ENCODE assay signal across 9 mouse cellular contexts in genomic region chr8:84947241-84947545, GRCm38 (mm10). TPM values are rescaled to one million over a fixed set of nuclear protein-coding genes. Genes with fewer than 3 reads are reported as not detected.
DNase-seq lines count a peak whose midpoint lies in the region; ATAC-seq and TF ChIP-seq lines count a peak whose summit lies in the region.
"Had no signal": no experiment of that assay in that cellular context is flagged by ENCODE, and none has a peak within 500 bp of the region (broad histone marks: within the 10 kb centered on the region; RNA-seq: fewer than 3 reads in every experiment).

No protein-coding gene starts in this region.

- peak overlapping the region; percentile 62 for H3K4me2 ChIP-seq in hindbrain, embryonic 15.5 days

- H3K27ac ChIP-seq in hindbrain, embryonic 15.5 days (replicated peaks): peak overlapping the region; percentile 85
- H3K27ac ChIP-seq: liver, embryonic 14.5 days had no signal

- TF ChIP-seq CTCF in Patski (IDR thresholded peaks at IDR 0.05): peak; percentile 11

- H3K27me3 ChIP-seq in Patski: peaks cover 64% of the 10 kb centered on the region
- H3K27me3 ChIP-seq in hindbrain, embryonic 15.5 days: peaks cover 36% of the 10 kb centered on the region

- CTCF ChIA-PET in Patski (lab: Charles Lee): no interaction called here

- WGBS in hindbrain, embryonic 15.5 days: 11% methylated on average over 9 of the region's 9 CpGs

- intact Hi-C loops in heart, postnatal 25 days (cut with DNase I): no loop called here

- no peaks in the 10 kb centered on the region for H3K36me3 ChIP-seq in hindbrain, embryonic 15.5 days

- peak; percentile 66 for DNase-seq in heart, postnatal 4 days
- DNase-seq in heart, postnatal 25 days (ENCODE audit: low spot score): no peak
- DNase-seq in Patski (ENCODE audit: low read depth, low spot score): no peak
- no peak for DNase-seq in frontal cortex, postnatal 14 days (ENCODE audit: low spot score in 2 of 2)
- no peak for DNase-seq in cerebellum, postnatal 36 days
- no peak for DNase-seq in urinary bladder, postnatal 14 days (ENCODE audit: low spot score)

- H3K9ac ChIP-seq in hindbrain, embryonic 15.5 days: no peak overlapping the region
- H3K9ac ChIP-seq: liver, embryonic 14.5 days had no signal

- POLR2A ChIA-PET in Patski (lab: Charles Lee): no interaction called here

- ATAC-seq in Patski: no peak
- no peak for ATAC-seq in hindbrain, embryonic 15.5 days (ENCODE audit: low FRiP score, low read depth)
- peak; percentile 59 for ATAC-seq in megakaryocyte-erythroid progenitor cell, adult 5-6 weeks (replicated peaks; ENCODE audit: low FRiP score, low TSS enrichment, poor library complexity, severe bottlenecking)

- in situ Hi-C loops in Patski (cut with MboI; ENCODE audit: low pct_unique_long_range_greater_than_20kb): no loop called here

- peaks cover 34% of the 10 kb centered on the region for H3K4me1 ChIP-seq in hindbrain, embryonic 15.5 days (replicated peaks)

- H3K4me3 ChIP-seq in hindbrain, embryonic 15.5 days: peak overlapping the region; percentile 64

- H3K9me3 ChIP-seq in hindbrain, embryonic 15.5 days: no peaks in the 10 kb centered on the region

RNA-seq across cellular contexts. Expression of gene Rtbdn, which starts 0.4 kb away (rescaled TPM):
- not detected for total RNA-seq in heart, postnatal 4 days (2021)
- not detected for total RNA-seq in heart, postnatal 25 days (2021)
- 0.22 TPM for polyA plus RNA-seq in Patski (2021)
- polyA plus RNA-seq in hindbrain, embryonic 15.5 days (2015; fragmentation: Nextera tagmentation; extraction: Ambion mirVana): 2.8 and 3.5 TPM in 2 replicates
- total RNA-seq in megakaryocyte-erythroid progenitor cell, adult 5-6 weeks (2014; fragmentation: Nextera tagmentation): not detected in 2 replicates
- total RNA-seq in megakaryocyte-erythroid progenitor cell, adult 5-6 weeks (2017): not detected in 2 replicates
- polyA plus RNA-seq: liver, embryonic 14.5 days had no signal

RNA-seq across cellular contexts. Expression of gene Mast1, which starts 10.0 kb away (rescaled TPM):
- under 1 TPM; 0.09 to 0.24 TPM for total RNA-seq in heart, postnatal 4 days (2021)
- total RNA-seq in heart, postnatal 25 days (2021): under 1 TPM; 0.08 to 0.14 TPM
- 0.60 TPM for polyA plus RNA-seq in Patski (2021)
- 72.4 and 81.1 TPM in 2 replicates for polyA plus RNA-seq in hindbrain, embryonic 15.5 days (2015; fragmentation: Nextera tagmentation; extraction: Ambion mirVana)
- 0.45 TPM in 1 of 2 replicates, not detected in the other for total RNA-seq in megakaryocyte-erythroid progenitor cell, adult 5-6 weeks (2014; fragmentation: Nextera tagmentation)
- 0.42 TPM in 1 of 2 replicates, not detected in the other for total RNA-seq in megakaryocyte-erythroid progenitor cell, adult 5-6 weeks (2017)

RNA-seq across cellular contexts. Expression of gene Gm49661, which starts 22.0 kb away (rescaled TPM):
- 1 to 10 TPM in 1 of 2 experiments, not detected in 1; 1.5 TPM for total RNA-seq in heart, postnatal 4 days (2021)
- total RNA-seq in heart, postnatal 25 days (2021): not detected
- polyA plus RNA-seq in Patski (2021): 6.4 TPM
- polyA plus RNA-seq in hindbrain, embryonic 15.5 days (2015; fragmentation: Nextera tagmentation; extraction: Ambion mirVana): not detected in 2 replicates
- total RNA-seq in megakaryocyte-erythroid progenitor cell, adult 5-6 weeks (2014; fragmentation: Nextera tagmentation): not detected in 2 replicates
- total RNA-seq in megakaryocyte-erythroid progenitor cell, adult 5-6 weeks (2017): not detected in 2 replicates
- polyA plus RNA-seq: liver, embryonic 14.5 days had no signal

RNA-seq across cellular contexts. Expression of gene Prdx2, which starts 22.2 kb away (rescaled TPM):
- total RNA-seq in heart, postnatal 4 days (2021): 100 to 1,000 TPM; 678 to 716 TPM
- total RNA-seq in heart, postnatal 25 days (2021): 100 to 1,000 TPM; 650 to 659 TPM
- polyA plus RNA-seq in Patski (2021): 668 TPM
- 1,124 and 1,185 TPM in 2 replicates for polyA plus RNA-seq in hindbrain, embryonic 15.5 days (2015; fragmentation: Nextera tagmentation; extraction: Ambion mirVana)
- total RNA-seq in megakaryocyte-erythroid progenitor cell, adult 5-6 weeks (2014; fragmentation: Nextera tagmentation): 898 and 1,004 TPM in 2 replicates
- 1,011 and 1,021 TPM in 2 replicates for total RNA-seq in megakaryocyte-erythroid progenitor cell, adult 5-6 weeks (2017)

RNA-seq across cellular contexts. Expression of gene Rnaseh2a, which starts 22.4 kb away (rescaled TPM):
- 10 to 100 TPM; 61.8 to 69.1 TPM for total RNA-seq in heart, postnatal 4 days (2021)
- total RNA-seq in heart, postnatal 25 days (2021): 10 to 100 TPM; 45.2 to 48.2 TPM
- 91.5 TPM for polyA plus RNA-seq in Patski (2021)
- 54.2 and 59.8 TPM in 2 replicates for polyA plus RNA-seq in hindbrain, embryonic 15.5 days (2015; fragmentation: Nextera tagmentation; extraction: Ambion mirVana)
- total RNA-seq in megakaryocyte-erythroid progenitor cell, adult 5-6 weeks (2014; fragmentation: Nextera tagmentation): 198 and 202 TPM in 2 replicates
- 119 and 151 TPM in 2 replicates for total RNA-seq in megakaryocyte-erythroid progenitor cell, adult 5-6 weeks (2017)
